Mouse (Mus musculus) megakaryocyte, embryonic 14.5 days (primary cell): ENCODE data around the gene Slc44a4.

ENCODE experiments used
- FLI1 ChIP-seq: IDR thresholded peaks from 2 replicates; pipeline ENCODE4 v1.6.1; 2012; ENCODE audit warnings: low read length, inconsistent platforms, mixed read lengths
- GATA1 ChIP-seq: IDR thresholded peaks from 3 replicates; pipeline ENCODE4 v1.6.1; 2012; ENCODE audit warnings: mixed read lengths, low read length, inconsistent platforms, borderline replicate concordance

- no peak for TF ChIP-seq GATA1
- no peak for TF ChIP-seq FLI1
Measured at GRCm38 (mm10) chr17:34911945-34912351, 2.3 kb upstream of the Slc44a4 start.
